Mouse (Mus musculus) monocyte, adult 59 days (primary cell): ENCODE data around the gene Pik3cb. TPM values are rescaled to one million over a fixed set of nuclear protein-coding genes. Genes with fewer than 3 reads are reported as not detected.

Experiments
- total RNA-seq, 2 experiments: library from RNA; stranded (reverse); gene quantifications; one replicate each; pipeline ENCODE4 v1.2.4; 2023

Pik3cb gene
- total RNA-seq: 10 to 100 TPM; 30.3 to 37.0 TPM

GRCm38 (mm10) chr9:99140063-99140882 is at the start of gene Pik3cb:
Pik3cb (minus strand) TSS chr9:99140621.

GRCm38 (mm10) chr9:99035575-99035974 is 104.8 kb downstream of the Pik3cb start, which contains the start of gene Gm1123:
Gm1123 (minus strand) TSS chr9:99035715.

Other genes starting within 250 kb of the Pik3cb start
- not detected for gene 7420426K07Rik, start 237.5 kb downstream of the Pik3cb start, total RNA-seq
- not detected for gene Foxl2, start 185.3 kb downstream of the Pik3cb start, total RNA-seq
- 10 to 100 TPM; 38.6 to 41.1 TPM for gene Faim, start 154.2 kb downstream of the Pik3cb start, total RNA-seq
- under 1 TPM; 0.31 to 0.58 TPM for gene Gm1123, start 104.9 kb downstream of the Pik3cb start, total RNA-seq
- not detected for gene Faiml, start 96.6 kb upstream of the Pik3cb start, total RNA-seq
- 10 to 100 TPM; 18.5 to 19.1 TPM for gene Cep70, start 102.7 kb upstream of the Pik3cb start, total RNA-seq
- not detected for gene Esyt3, start 217.9 kb upstream of the Pik3cb start, total RNA-seq